Mouse (Mus musculus): ENCODE results near the gene Rbbp5.

GRCm38 (mm10) chr1:132528071-132528470 is 50.9 kb downstream of the Rbbp5 start:
- TF ChIP-seq POLR2A (IDR thresholded peaks at IDR 0.05; ENCODE audit: borderline replicate concordance, insufficient read depth, low read length) (no peak), CTCF (IDR thresholded peaks at IDR 0.05; ENCODE audit: borderline replicate concordance, insufficient read depth, low read depth, low read length) (no peak)
